Mouse (Mus musculus): ENCODE data around the gene Bcl2. TPM values are rescaled to one million over a fixed set of nuclear protein-coding genes. Genes with fewer than 3 reads are reported as not detected.

Gene Bcl2
- total RNA-seq, 2 experiments from 2014 or later, result 5.1 to 6.7 TPM

- DNase-seq (ENCODE audit: low spot score in 2 of 2), result no peak
Measured at GRCm38 (mm10) chr1:106596380-106596779, 117.7 kb downstream of the Bcl2 start.

DNA sequence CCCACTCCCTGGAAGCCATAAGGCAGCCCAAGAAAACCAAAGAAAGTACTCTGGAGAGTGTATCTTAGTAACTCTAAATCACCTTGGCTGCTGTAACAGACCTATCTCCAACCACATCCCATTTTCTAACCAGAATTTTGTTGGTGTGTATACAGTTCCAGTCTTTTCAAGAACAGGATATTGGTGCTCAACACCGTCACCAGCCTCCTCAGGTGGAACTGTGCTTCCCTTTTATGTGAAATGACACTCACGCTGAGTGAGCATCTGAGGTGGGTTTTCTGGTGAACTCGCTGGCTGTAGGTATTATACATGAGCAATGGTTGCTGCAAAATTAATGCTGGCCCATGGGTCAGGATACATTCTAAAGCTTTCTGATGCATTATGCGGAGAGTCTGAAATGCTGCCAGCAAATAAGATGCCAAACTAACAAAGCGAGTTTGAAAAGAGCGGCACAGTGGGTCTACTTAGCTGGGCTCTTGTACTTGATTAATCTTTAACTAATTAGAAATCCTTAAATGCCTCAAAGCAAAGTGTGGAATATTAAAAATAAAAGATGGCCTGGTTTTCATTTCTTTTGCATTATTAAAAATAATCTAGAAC, 118.7 kb downstream of the Bcl2 start:
- no peak for DNase-seq (ENCODE audit: low spot score in 2 of 2)

DNA sequence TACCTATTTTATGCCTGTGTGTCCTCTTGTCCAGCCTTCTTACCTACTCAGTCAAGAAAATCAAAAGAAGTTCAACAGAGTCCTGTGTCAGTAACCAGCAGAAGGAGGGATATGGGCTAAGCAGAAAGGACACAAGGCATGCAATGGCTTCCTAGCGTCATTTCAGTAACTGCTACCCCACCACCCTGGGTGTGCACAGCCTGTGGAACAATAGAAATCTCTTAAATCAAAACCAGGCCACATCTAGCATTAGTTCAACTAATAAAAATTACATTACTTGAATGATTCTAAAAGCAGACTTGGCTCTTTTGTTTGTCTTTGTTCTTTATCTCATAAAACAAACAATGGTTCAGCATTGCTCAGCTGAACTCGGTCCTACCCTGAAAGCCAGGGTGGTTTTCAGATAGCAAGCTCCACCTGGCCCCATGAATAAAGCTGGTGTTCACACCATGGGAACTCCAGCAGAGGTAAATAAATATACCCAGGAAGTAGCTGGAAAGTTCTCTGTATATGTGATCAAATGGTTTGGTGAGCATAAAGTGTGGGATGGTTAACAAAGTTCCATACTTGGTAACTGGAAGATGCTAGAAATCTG, 122.8 kb downstream of the Bcl2 start:
- DNase-seq (ENCODE audit: low spot score in 2 of 2), result no peak

DNA sequence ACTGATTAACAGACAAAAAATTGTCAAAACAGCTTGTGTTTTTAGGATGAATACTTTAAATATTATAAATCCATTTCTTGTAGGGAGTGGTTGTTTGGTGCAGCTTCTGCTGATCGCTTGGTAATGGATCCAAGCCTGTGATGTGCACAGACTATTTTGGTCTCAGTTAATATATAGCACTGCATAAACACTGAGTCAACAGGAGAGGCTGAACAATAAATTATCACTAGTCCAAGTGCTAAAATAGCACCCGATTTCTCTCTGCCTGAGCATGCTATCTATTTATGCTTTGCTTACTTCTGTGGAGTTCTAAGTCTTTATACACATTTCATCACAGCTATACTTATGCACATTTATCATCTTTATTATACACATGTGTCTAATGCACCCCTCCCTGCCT, 124.9 kb downstream of the Bcl2 start:
- DNase-seq (ENCODE audit: low spot score in 2 of 2), result no peak

- no peak for DNase-seq (ENCODE audit: low spot score in 2 of 2)
Measured at GRCm38 (mm10) chr1:106587866-106588470, 126.1 kb downstream of the Bcl2 start.

- no peak for DNase-seq (ENCODE audit: low spot score in 2 of 2)
Measured at GRCm38 (mm10) chr1:106586761-106587160, 127.3 kb downstream of the Bcl2 start.

DNA sequence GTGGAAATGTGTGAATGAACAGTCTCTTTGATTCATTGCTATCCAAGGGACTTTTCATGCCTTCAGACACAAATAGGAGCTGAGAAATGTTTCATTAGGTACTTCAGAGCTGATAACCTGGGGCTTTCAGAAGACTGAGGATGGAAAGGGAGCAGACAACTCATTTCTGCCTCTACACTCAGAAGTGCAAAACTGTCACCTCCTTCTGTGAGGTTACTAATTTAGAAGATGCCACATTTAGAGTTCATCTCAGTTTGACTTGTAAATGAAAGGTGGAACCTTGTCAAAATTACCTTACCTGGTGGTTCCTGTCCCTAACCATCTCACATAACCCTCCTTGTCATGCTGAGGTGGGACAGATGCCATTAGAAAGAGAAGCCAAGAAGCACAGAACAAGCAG, 128.7 kb downstream of the Bcl2 start:
- DNase-seq (ENCODE audit: low spot score in 2 of 2), result no peak

GRCm38 (mm10) chr1:106584824-106585223, 129.2 kb downstream of the Bcl2 start:
- no peak for DNase-seq (ENCODE audit: low spot score in 2 of 2)

DNA sequence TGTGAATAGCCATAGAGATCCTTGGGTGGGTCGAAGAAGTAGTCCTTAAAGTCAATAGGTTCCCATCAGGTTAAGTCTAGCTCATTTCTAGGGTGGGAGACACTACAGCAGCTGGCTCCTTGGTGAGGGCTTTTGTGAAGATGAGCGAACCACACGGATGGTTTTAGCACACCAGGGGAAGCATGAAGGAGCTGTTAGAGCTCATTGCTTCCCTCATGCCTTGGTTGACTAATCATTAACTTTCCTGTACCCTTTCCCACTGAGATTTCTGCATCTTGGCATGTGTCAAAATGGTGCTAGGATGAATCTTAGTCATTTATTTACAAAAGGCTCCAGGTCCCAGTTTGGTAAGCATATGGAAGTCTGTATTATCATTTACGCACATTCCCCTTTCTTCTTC, 129.8 kb downstream of the Bcl2 start:
- DNase-seq (ENCODE audit: low spot score in 2 of 2), result no peak

GRCm38 (mm10) chr1:106583245-106584241, 130.5 kb downstream of the Bcl2 start:
- DNase-seq (ENCODE audit: low spot score in 2 of 2), result peak in 1 of 2 experiments; percentile 39

GRCm38 (mm10) chr1:106582810-106583209, 131.3 kb downstream of the Bcl2 start:
- DNase-seq (ENCODE audit: low spot score in 2 of 2), result no peak

GRCm38 (mm10) chr1:106581812-106582211, 132.3 kb downstream of the Bcl2 start:
- no peak for DNase-seq (ENCODE audit: low spot score in 2 of 2)

GRCm38 (mm10) chr1:106579768-106580167, 134.3 kb downstream of the Bcl2 start:
- DNase-seq (ENCODE audit: low spot score in 2 of 2), result no peak

DNA sequence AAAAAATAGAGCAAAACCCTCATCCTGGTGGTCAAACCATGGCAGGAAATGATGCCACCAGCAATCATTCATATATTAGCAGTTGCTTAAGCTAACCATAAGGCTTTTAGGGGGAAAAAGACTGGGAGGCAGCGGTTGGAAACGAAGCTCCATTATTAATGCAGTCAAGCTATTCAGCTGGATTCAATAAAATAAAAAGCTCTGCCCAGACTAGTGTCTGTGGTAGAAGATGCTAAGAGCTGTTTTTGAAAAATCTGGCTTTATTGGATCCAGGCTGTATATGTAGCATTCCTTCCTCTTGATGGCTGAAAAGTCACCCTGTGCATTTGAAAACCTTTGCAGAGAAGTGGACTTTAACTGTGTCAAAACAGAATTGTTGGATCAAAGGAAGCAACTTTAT, 141.6 kb downstream of the Bcl2 start:
- no peak for DNase-seq (ENCODE audit: low spot score in 2 of 2)

GRCm38 (mm10) chr1:106570870-106571269, 143.2 kb downstream of the Bcl2 start:
- no peak for DNase-seq (ENCODE audit: low spot score in 2 of 2)

GRCm38 (mm10) chr1:106570366-106570765, 143.7 kb downstream of the Bcl2 start:
- DNase-seq (ENCODE audit: low spot score in 2 of 2), result no peak

GRCm38 (mm10) chr1:106569674-106570073, 144.4 kb downstream of the Bcl2 start:
- no peak for DNase-seq (ENCODE audit: low spot score in 2 of 2)

GRCm38 (mm10) chr1:106568868-106569267, 145.2 kb downstream of the Bcl2 start:
- DNase-seq (ENCODE audit: low spot score in 2 of 2), result no peak

DNA sequence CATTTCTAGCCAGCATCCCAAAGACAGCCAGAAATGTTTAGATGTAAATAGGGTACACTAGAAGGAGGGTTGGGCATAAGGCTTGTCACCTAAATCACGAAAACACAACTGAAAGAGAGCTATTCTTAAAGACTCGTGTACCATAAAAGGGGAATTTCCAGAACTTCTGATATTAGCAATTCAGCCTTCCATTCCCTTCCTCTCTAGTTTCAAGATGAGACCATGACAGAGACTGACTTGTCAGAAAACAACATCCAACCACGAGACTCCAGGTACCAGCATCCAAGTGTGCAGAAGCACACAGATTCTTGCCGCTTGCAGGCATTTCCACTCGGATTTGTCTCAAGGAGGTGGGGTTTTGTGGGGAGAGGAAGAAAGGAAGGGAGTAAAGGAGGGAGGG, 146.6 kb downstream of the Bcl2 start:
- DNase-seq (ENCODE audit: low spot score in 2 of 2), result no peak

- DNase-seq (ENCODE audit: low spot score in 2 of 2), result no peak
Measured at GRCm38 (mm10) chr1:106566120-106567086, 147.7 kb downstream of the Bcl2 start.
